Mouse (Mus musculus) neural tube, embryonic 11.5 days (tissue): Measurements from ENCODE around the gene Hnrnph2. TPM values are rescaled to one million over a fixed set of nuclear protein-coding genes. Genes with fewer than 3 reads are reported as not detected.

Experiments used
- ATAC-seq: fragments of 200-750 bp; cut with Nextera tagmentation; 2 replicates; pipeline ENCODE4 v1.8.0; 2017; ENCODE audit warnings: moderate number of reproducible peaks, mild to moderate bottlenecking, moderate TSS enrichment, moderate library complexity; ENCODE audit not compliant: insufficient read depth, low FRiP score, low TSS enrichment
- DNase-seq: peaks from one replicate; pipeline ENCODE4 v3.0.0-alpha.2; 2015; ENCODE audit warnings: low spot score
- H3K27ac ChIP-seq: fragments of 300-500 bp; sonication (generic); 2 replicates; pipeline ENCODE4 v1.5.1; 2014; ENCODE audit warnings: low read depth, mild to moderate bottlenecking, low read length
- H3K27me3 ChIP-seq: fragments of 300-500 bp; sonication (generic); 2 replicates; pipeline ENCODE4 v1.6.1; 2014; ENCODE audit warnings: mild to moderate bottlenecking, low read length, mixed read lengths; ENCODE audit not compliant: control insufficient read depth, insufficient read depth
- H3K36me3 ChIP-seq: fragments of 300-500 bp; sonication (generic); 2 replicates; pipeline ENCODE4 v1.6.1; 2014; ENCODE audit warnings: mild to moderate bottlenecking, low read length, moderate library complexity, mixed read lengths; ENCODE audit not compliant: control insufficient read depth, insufficient read depth
- H3K4me1 ChIP-seq: fragments of 300-500 bp; sonication (generic); 2 replicates; pipeline ENCODE4 v1.6.1; 2014; ENCODE audit warnings: low read length, mixed read lengths; ENCODE audit not compliant: control insufficient read depth, insufficient read depth
- H3K4me2 ChIP-seq: fragments of 300-500 bp; sonication (generic); 2 replicates; pipeline ENCODE4 v1.6.1; 2014; ENCODE audit warnings: low read depth, mild to moderate bottlenecking, moderate library complexity
- H3K4me3 ChIP-seq: fragments of 300-500 bp; sonication (generic); 2 replicates; pipeline ENCODE4 v1.5.1; 2014; ENCODE audit warnings: low read depth, low read length
- H3K9ac ChIP-seq: fragments of 300-500 bp; sonication (generic); 2 replicates; pipeline ENCODE4 v1.6.1; 2014; ENCODE audit warnings: mild to moderate bottlenecking, low read length
- H3K9me3 ChIP-seq: fragments of 300-500 bp; sonication (generic); 2 replicates; pipeline ENCODE4 v1.6.1; 2016; ENCODE audit warnings: low read length; ENCODE audit not compliant: control insufficient read depth
- WGBS: fragments of 180-500 bp; shearing (Covaris S2); extraction: QIAGEN DNeasy Blood & Tissue Kit; methylation state at CpG from one replicate; pipeline ENCODE4 v1.1.7; 2014; 5-methylcytosine and 5-hydroxymethylcytosine counted together
- polyA plus RNA-seq: library from polyadenylated mRNA; unstranded; fragments of >200 nt; fragmentation: Nextera tagmentation; extraction: Ambion mirVana; gene quantifications from 2 replicates; pipeline ENCODE4 v1.2.1, GENCODE M21; 2014

Hnrnph2 gene
- polyA plus RNA-seq = 163 and 179 TPM in 2 replicates

GRCm38 (mm10) chrX:134600659-134601379 lies at the start of gene Hnrnph2, which contains the start of gene Gla:
Hnrnph2 (plus strand) TSS chrX:134601179.
Gla (minus strand) TSS chrX:134601125.
- no peaks in the 10 kb centered on the region for H3K4me1 ChIP-seq
- WGBS = 18% methylated on average over 33 of the region's 33 CpGs
- ATAC-seq (peak; percentile 98), DNase-seq (peak; percentile 89)
- H3K4me3 ChIP-seq = peak within 1 kb of the TSS; percentile 48
- peak within 1 kb of the TSS; percentile 85 for H3K27ac ChIP-seq
- H3K9me3 ChIP-seq = no peaks in the 10 kb centered on the region
- H3K27me3 ChIP-seq = no peaks in the 10 kb centered on the region
- no peaks in the 10 kb centered on the region for H3K36me3 ChIP-seq
- peak within 1 kb of the TSS; percentile 51 for H3K4me2 ChIP-seq
- peak within 1 kb of the TSS; percentile 57 for H3K9ac ChIP-seq

DNA sequence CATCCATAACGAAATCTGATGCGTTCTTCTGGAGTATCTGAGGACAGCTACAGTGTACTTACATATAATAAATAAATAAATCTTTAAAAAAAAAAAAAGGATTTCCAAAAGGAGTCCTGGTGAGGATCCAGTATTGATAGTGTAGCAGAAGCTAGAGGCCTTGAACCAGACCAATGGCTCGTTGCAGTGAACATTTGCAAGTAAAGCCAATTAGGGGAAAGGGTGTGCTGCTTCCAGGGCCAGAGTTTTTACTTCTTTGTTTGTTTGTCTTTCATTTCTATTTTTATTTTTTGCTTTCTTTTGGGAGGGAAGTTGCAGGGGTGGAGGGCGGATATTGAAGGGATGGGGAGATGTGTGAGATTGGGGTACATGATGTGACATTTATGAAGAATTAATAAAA lies 47.7 kb upstream of the Hnrnph2 start:
- Histone ChIP-seq H3K9ac (no peak overlapping the region), H3K27me3 (no peaks in the 10 kb centered on the region), H3K27ac (no peak overlapping the region), H3K4me2 (no peak overlapping the region), H3K4me3 (no peak overlapping the region), H3K9me3 (no peaks in the 10 kb centered on the region), H3K4me1 (no peaks in the 10 kb centered on the region), H3K36me3 (no peaks in the 10 kb centered on the region)
- no peak for ATAC-seq
- WGBS = 83% methylated on average over 4 of the region's 4 CpGs
- no peak for DNase-seq

DNA sequence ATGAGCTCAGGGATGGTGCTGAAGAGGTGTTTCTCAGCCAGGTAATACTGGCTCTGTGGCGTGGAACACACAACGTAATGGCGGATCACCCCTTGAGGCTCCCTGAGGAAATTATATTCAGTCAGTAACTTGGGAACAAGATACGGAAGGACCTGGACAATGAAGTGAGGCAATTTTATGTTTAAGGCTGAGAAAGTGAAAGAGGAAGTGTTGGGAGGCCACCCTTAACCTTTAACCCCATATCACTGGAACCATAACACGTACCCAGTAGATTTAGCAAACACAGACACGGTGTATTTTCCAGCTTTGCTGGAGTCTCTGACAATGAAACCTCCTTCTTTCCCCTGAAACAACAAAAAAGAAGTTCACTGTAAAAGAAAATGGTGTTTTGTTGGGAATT lies 46.6 kb upstream of the Hnrnph2 start:
- WGBS = 77% methylated on average over 6 of the region's 6 CpGs
- no peak for ATAC-seq

DNA sequence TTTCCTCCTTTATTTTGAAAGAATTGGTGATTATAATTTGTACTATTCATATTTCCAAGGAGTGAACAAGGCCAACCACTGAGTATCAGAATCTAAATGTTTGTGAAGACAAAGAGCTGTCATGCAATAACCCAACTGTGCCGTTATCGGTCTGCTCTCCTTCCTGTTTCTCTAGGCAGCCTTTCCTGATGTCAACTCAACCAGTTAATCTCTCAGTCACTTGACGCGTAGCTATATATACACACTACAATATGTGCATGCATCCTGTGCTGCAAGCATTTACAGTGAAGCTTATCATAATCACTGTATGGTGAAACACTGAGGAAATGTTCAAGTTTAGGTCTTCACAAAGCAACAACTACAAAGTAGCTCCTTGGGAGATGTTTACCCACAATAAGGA lies 36.7 kb upstream of the Hnrnph2 start:
- WGBS = 92% methylated on average over 4 of the region's 4 CpGs
- no peaks in the 10 kb centered on the region for H3K27me3 ChIP-seq
- no peak for ATAC-seq
- no peak overlapping the region for H3K4me2 ChIP-seq
- no peak overlapping the region for H3K9ac ChIP-seq
- no peak overlapping the region for H3K27ac ChIP-seq
- no peaks in the 10 kb centered on the region for H3K36me3 ChIP-seq
- no peaks in the 10 kb centered on the region for H3K9me3 ChIP-seq
- no peaks in the 10 kb centered on the region for H3K4me1 ChIP-seq
- DNase-seq = no peak
- no peak overlapping the region for H3K4me3 ChIP-seq

More for the DNA sequence above, 46.6 kb upstream of the Hnrnph2 start:
- Histone ChIP-seq H3K4me3 (no peak overlapping the region), H3K36me3 (no peaks in the 10 kb centered on the region), H3K9ac (no peak overlapping the region), H3K9me3 (no peaks in the 10 kb centered on the region), H3K27ac (no peak overlapping the region), H3K4me1 (no peaks in the 10 kb centered on the region), H3K27me3 (no peaks in the 10 kb centered on the region), H3K4me2 (no peak overlapping the region)
- no peak for DNase-seq

DNA sequence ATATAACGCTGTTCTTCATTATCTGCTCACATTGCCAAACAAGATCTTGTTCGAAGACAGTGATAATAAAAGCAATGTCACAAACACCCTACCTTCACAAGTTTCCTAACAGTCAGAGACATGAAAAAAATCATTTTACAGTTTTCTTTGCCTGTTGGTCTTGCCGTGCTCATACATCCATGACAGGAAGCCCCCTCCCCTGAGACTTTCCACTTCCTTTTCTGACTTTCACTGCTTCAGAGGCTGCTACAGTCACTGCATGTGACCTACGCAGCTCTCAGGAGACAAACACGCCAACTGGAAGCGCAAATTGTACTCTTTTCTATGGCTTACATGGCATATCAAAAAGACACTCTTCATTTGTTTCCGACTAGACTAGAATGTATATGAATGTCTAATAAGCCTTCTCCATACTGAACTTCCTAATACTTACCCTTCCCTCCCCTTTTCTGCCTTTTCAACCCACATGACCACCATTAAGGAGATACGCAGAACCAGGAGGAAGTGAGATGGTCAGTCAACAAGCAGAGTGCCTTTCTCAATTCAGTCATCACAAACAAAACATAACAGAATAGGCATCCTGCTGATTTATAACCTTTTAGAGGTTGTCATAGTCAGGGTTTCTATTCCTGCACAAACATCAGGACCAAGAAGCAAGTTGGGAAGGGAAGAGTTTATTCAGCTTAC lies 34.3 kb upstream of the Hnrnph2 start:
- no peaks in the 10 kb centered on the region for H3K9me3 ChIP-seq
- WGBS = 85% methylated on average over 8 of the region's 8 CpGs
- no peaks in the 10 kb centered on the region for H3K36me3 ChIP-seq

GRCm38 (mm10) chrX:134577896-134578295 lies 23.1 kb upstream of the Hnrnph2 start:
- H3K4me1 ChIP-seq = no peaks in the 10 kb centered on the region
- no peak overlapping the region for H3K4me3 ChIP-seq
- H3K4me2 ChIP-seq = no peak overlapping the region
- DNase-seq = no peak
- H3K27me3 ChIP-seq = no peaks in the 10 kb centered on the region
- no peak overlapping the region for H3K27ac ChIP-seq
- 82% methylated on average over 4 of the region's 4 CpGs for WGBS
- ATAC-seq = no peak
- H3K36me3 ChIP-seq = no peaks in the 10 kb centered on the region
- no peak overlapping the region for H3K9ac ChIP-seq
- no peaks in the 10 kb centered on the region for H3K9me3 ChIP-seq

More for the DNA sequence above, 34.3 kb upstream of the Hnrnph2 start:
- Histone ChIP-seq H3K27ac (no peak overlapping the region), H3K4me2 (no peak overlapping the region), H3K9ac (no peak overlapping the region), H3K27me3 (no peaks in the 10 kb centered on the region), H3K4me3 (no peak overlapping the region), H3K4me1 (no peaks in the 10 kb centered on the region)
- DNase-seq = no peak
- ATAC-seq = no peak

DNA sequence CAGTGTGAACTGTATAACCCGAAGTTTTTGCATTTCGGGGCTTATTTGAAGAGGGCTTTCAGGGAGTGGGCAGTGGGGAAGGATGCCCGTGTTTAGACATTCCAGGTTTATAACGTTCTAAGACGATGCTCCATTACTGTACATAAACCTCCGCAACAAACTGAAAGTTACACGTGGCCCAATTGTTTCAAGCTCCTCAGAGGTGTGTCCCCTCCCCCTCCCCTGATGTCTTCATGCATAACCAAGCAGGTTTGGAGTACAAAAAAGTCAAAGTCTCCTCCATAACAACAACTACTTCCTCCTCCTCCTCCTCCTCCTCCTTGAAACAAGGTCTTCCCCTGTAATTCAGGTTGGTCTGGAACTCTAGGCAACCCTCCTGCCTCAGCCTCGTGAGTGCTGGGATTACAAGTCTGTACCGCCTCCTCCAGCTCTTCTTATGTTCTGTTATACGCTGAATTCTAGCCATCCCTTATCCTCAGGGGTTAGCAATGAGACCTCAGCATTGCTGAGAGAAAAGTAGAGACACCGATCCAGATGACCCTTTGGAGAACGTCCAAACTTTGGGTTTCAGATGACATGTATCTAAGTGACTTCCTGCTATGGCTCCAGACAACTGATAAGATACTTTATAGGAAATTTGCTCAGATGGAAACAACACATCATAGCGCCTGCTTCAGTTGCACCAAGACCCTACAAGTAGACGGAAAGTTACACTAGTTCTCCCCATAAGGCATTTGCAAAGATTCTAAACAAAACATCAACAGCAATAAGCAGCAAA lies 20.3 kb upstream of the Hnrnph2 start:
- no peak overlapping the region for H3K9ac ChIP-seq
- 85% methylated on average over 14 of the region's 14 CpGs for WGBS
- no peak overlapping the region for H3K27ac ChIP-seq
- H3K4me1 ChIP-seq = no peaks in the 10 kb centered on the region
- H3K4me3 ChIP-seq = no peak overlapping the region
- no peak for DNase-seq
- H3K4me2 ChIP-seq = no peak overlapping the region
- H3K9me3 ChIP-seq = no peaks in the 10 kb centered on the region
- no peak for ATAC-seq
- no peaks in the 10 kb centered on the region for H3K36me3 ChIP-seq
- no peaks in the 10 kb centered on the region for H3K27me3 ChIP-seq

DNA sequence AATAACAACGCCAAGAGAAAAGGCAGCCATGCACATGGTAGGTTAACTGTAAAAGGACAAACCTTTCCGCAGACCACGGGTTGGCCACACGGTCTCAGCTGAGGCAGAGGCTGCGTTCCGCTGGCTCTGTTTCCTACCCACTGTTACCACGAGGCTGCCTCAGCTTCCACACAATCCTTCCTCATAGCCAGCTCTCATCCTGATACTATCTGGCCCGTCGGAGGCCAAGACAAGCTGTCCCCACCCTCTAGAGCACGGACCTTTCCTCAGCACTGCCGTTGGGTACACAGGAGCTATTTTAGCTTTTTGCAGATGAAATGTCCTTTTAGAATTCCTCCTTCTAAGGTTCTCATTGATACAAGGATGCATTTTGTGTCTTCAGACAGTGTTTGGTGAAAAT lies 18.7 kb upstream of the Hnrnph2 start:
- H3K4me2 ChIP-seq = no peak overlapping the region
- no peaks in the 10 kb centered on the region for H3K9me3 ChIP-seq
- no peaks in the 10 kb centered on the region for H3K36me3 ChIP-seq
- H3K4me1 ChIP-seq = no peaks in the 10 kb centered on the region
- 78% methylated on average over 11 of the region's 11 CpGs for WGBS
- H3K27ac ChIP-seq = no peak overlapping the region
- no peaks in the 10 kb centered on the region for H3K27me3 ChIP-seq
- ATAC-seq = no peak
- DNase-seq = no peak
- H3K4me3 ChIP-seq = no peak overlapping the region
- no peak overlapping the region for H3K9ac ChIP-seq
